Mouse (Mus musculus) stomach, postnatal 0 days (tissue): ENCODE results near the gene Gna12. TPM values are rescaled to one million over a fixed set of nuclear protein-coding genes. Genes with fewer than 3 reads are reported as not detected.

Experiments used
- ATAC-seq: fragments of 200-750 bp; cut with Nextera tagmentation; 2 replicates; pipeline ENCODE4 v1.8.0; 2017; ENCODE audit not compliant: low FRiP score, low TSS enrichment
- DNase-seq: peaks from one replicate; pipeline ENCODE4 v3.0.0-alpha.2; 2016; ENCODE audit warnings: low spot score
- H3K27ac ChIP-seq: fragments of 300-500 bp; sonication (generic); replicated peaks from 2 replicates; pipeline ENCODE4 v1.5.1; 2014; ENCODE audit warnings: mild to moderate bottlenecking, control low read depth
- H3K27me3 ChIP-seq: fragments of 300-500 bp; sonication (generic); 2 replicates; pipeline ENCODE4 v1.6.1; 2014; ENCODE audit warnings: low read length; ENCODE audit not compliant: control insufficient read depth, insufficient read depth
- H3K36me3 ChIP-seq: fragments of 300-500 bp; sonication (generic); 2 replicates; pipeline ENCODE4 v1.6.1; 2014; ENCODE audit warnings: low read length, mixed read lengths; ENCODE audit not compliant: control insufficient read depth, insufficient read depth
- H3K4me1 ChIP-seq: fragments of 300-500 bp; sonication (generic); replicated peaks from 2 replicates; pipeline ENCODE4 v1.6.1; 2014; ENCODE audit warnings: antibody characterized with exemption; ENCODE audit not compliant: control insufficient read depth, insufficient read depth
- H3K4me2 ChIP-seq: fragments of 300-500 bp; sonication (generic); replicated peaks from 2 replicates; pipeline ENCODE4 v1.6.1; 2014; ENCODE audit warnings: low read depth, mild to moderate bottlenecking, control low read depth, moderate library complexity
- H3K4me3 ChIP-seq: fragments of 300-500 bp; sonication (generic); 2 replicates; pipeline ENCODE4 v1.5.1; 2014; ENCODE audit warnings: low read depth, low read length, control low read depth
- H3K9ac ChIP-seq: fragments of 300-500 bp; sonication (generic); 2 replicates; pipeline ENCODE4 v1.6.1; 2014; ENCODE audit warnings: mild to moderate bottlenecking, low read length, control low read depth, mixed read lengths
- H3K9me3 ChIP-seq: fragments of 300-500 bp; sonication (generic); 2 replicates; pipeline ENCODE4 v1.6.1; 2016; ENCODE audit warnings: low read length; ENCODE audit not compliant: control insufficient read depth
- CTCF ChIP-seq: IDR thresholded peaks from 2 replicates; pipeline ENCODE4 v1.5.1; 2016; ENCODE audit warnings: antibody characterized with exemption, low read depth, mild to moderate bottlenecking, moderate library complexity
- EP300 ChIP-seq: optimal IDR thresholded peaks from 2 replicates; pipeline ENCODE3; 2016; ENCODE audit warnings: antibody characterized with exemption
- WGBS: fragments of 180-500 bp; shearing (Covaris S2); extraction: QIAGEN DNeasy Blood & Tissue Kit; methylation state at CpG from one replicate; pipeline ENCODE4 v1.1.7; 2014; 5-methylcytosine and 5-hydroxymethylcytosine counted together
- polyA plus RNA-seq: library from polyadenylated mRNA; unstranded; fragments of >200 nt; fragmentation: Nextera tagmentation; extraction: Ambion mirVana; gene quantifications from 2 replicates; pipeline ENCODE4 v1.2.1, GENCODE M21; 2015

The Gna12 gene
- polyA plus RNA-seq, 1 experiment from 2014 or later: 19.6 TPM

- TF ChIP-seq CTCF (no peak), EP300 (no peak)
- WGBS: 23% methylated on average over 10 of the region's 13 CpGs
- ATAC-seq (no peak), DNase-seq (no peak)
- Histone ChIP-seq H3K27me3 (no peaks in the 10 kb centered on the region), H3K36me3 (no peaks in the 10 kb centered on the region), H3K4me1 (no peaks in the 10 kb centered on the region), H3K4me2 (no peak overlapping the region), H3K4me3 (no peak overlapping the region), H3K9me3 (no peaks in the 10 kb centered on the region), H3K9ac (no peak overlapping the region), H3K27ac (no peak overlapping the region)
Measured at GRCm38 (mm10) chr5:140736166-140736565, 94.1 kb downstream of the Gna12 start.

GRCm38 (mm10) chr5:140735297-140735696 lies 94.9 kb downstream of the Gna12 start:
- DNase-seq: peak; percentile 59
- Histone ChIP-seq H3K9me3 (no peaks in the 10 kb centered on the region), H3K27ac (no peak overlapping the region), H3K9ac (peak overlapping the region; percentile 45), H3K4me1 (no peaks in the 10 kb centered on the region), H3K27me3 (no peaks in the 10 kb centered on the region), H3K4me3 (peak overlapping the region; percentile 21), H3K4me2 (peak overlapping the region; percentile 51), H3K36me3 (no peaks in the 10 kb centered on the region)
- TF ChIP-seq EP300 (no peak), CTCF (no peak)
- WGBS: 2% methylated on average over 22 of the region's 22 CpGs
- ATAC-seq: peak; percentile 82

GRCm38 (mm10) chr5:140733336-140733735 lies 96.9 kb downstream of the Gna12 start:
- Histone ChIP-seq H3K4me1 (no peaks in the 10 kb centered on the region), H3K4me2 (no peak overlapping the region), H3K4me3 (no peak overlapping the region), H3K27me3 (no peaks in the 10 kb centered on the region), H3K9me3 (no peaks in the 10 kb centered on the region), H3K9ac (no peak overlapping the region), H3K27ac (no peak overlapping the region), H3K36me3 (no peaks in the 10 kb centered on the region)
- WGBS: 57% methylated on average over 3 of the region's 3 CpGs
- ATAC-seq: no peak
- DNase-seq: no peak
- TF ChIP-seq EP300 (no peak), CTCF (no peak)

- WGBS: 58% methylated on average over 4 of the region's 4 CpGs
- Histone ChIP-seq H3K4me1 (no peaks in the 10 kb centered on the region), H3K4me2 (no peak overlapping the region), H3K36me3 (no peaks in the 10 kb centered on the region), H3K4me3 (no peak overlapping the region), H3K9me3 (no peaks in the 10 kb centered on the region), H3K27ac (no peak overlapping the region), H3K9ac (no peak overlapping the region), H3K27me3 (no peaks in the 10 kb centered on the region)
- TF ChIP-seq CTCF (peak; percentile 53), EP300 (no peak)
- DNase-seq (no peak), ATAC-seq (no peak)
Measured at GRCm38 (mm10) chr5:140732195-140732594, 98.0 kb downstream of the Gna12 start.

- no peak for ATAC-seq
- Histone ChIP-seq H3K27ac (no peak overlapping the region), H3K9me3 (no peaks in the 10 kb centered on the region), H3K4me1 (no peaks in the 10 kb centered on the region), H3K9ac (no peak overlapping the region), H3K36me3 (no peaks in the 10 kb centered on the region), H3K4me3 (no peak overlapping the region), H3K27me3 (no peaks in the 10 kb centered on the region), H3K4me2 (no peak overlapping the region)
- 89% methylated on average over 11 of the region's 11 CpGs for WGBS
- TF ChIP-seq EP300 (no peak), CTCF (no peak)
- no peak for DNase-seq
Measured at GRCm38 (mm10) chr5:140731040-140731797, 99.0 kb downstream of the Gna12 start.

GRCm38 (mm10) chr5:140726946-140727740 lies 103.1 kb downstream of the Gna12 start:
- H3K27ac ChIP-seq: no peak overlapping the region

More at GRCm38 (mm10) chr5:140726946-140727740, 103.1 kb downstream of the Gna12 start:
- H3K4me3 ChIP-seq: no peak overlapping the region
- no peaks in the 10 kb centered on the region for H3K9me3 ChIP-seq
- H3K4me1 ChIP-seq: no peaks in the 10 kb centered on the region
- H3K9ac ChIP-seq: no peak overlapping the region
- H3K4me2 ChIP-seq: no peak overlapping the region
- ATAC-seq: no peak
- WGBS: 77% methylated on average over 17 of the region's 17 CpGs
- DNase-seq: no peak
- no peak for TF ChIP-seq EP300
- no peak for TF ChIP-seq CTCF
- H3K36me3 ChIP-seq: no peaks in the 10 kb centered on the region
- H3K27me3 ChIP-seq: no peaks in the 10 kb centered on the region
